Mouse (Mus musculus) gastrocnemius, postnatal 36 days (tissue): ENCODE measurements at regions not wholly inside any gene's neighbourhood (a gene's known extent, or its start where the extent isn't known, plus 50 kb on each side); places are given as distances from the start of the nearest gene placed in this dataset.
"Not testable (repeated sequence)": the region's sequence is repeated elsewhere in the genome, so short reads cannot be mapped to it uniquely, and the experiment has no call there.

Experiments
- DNase-seq, 2 experiments: peaks; one replicate each; pipeline ENCODE4 v3.0.0; 2022
- intact Hi-C: fragments of 180-260 bp; cut with DNase I; formaldehyde crosslinking; loops from one replicate; pipeline ENCODE4 v1.15.1; 2025

DNA sequence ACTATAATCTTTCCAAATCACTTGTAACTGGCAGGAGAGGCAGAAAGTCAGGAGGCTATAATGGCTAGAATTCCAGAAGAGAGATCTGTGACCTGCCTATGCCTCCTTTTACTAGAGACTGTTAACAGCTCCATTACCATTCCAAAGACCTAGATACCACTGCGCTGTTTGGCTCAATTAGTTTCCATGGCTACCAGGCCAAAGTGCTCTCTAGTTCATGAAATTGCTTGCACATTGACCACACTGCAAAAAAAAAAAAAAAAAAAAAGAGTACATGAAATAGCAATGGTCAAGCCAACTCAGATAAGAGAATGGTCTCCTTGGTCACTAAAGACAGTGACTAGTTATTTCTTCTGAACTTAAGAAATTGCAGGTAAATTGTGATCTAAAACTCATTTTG is 366.5 kb upstream of the Grid2 start:
- intact Hi-C loops = no loop called here
- no peak for DNase-seq

DNA sequence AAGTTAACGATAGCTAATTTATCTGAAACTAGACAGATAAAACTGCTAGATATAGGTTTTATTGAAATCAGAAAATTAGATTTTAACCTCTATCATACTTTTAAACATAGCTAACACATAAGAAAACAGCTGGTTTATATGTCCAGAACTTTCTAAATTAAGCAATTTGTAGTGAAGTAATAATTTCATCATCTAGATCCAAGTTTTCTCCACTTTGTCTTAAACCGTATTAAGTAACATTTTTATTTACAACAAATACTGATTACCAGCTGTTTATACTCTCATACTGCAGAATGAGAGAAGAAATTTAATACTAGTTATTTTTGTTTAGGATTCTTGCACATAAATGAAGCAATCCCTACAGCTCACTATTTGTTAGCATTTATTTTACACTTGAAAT is 342.9 kb upstream of the Grid2 start:
- DNase-seq = no peak
- intact Hi-C loops = no loop called here

DNA sequence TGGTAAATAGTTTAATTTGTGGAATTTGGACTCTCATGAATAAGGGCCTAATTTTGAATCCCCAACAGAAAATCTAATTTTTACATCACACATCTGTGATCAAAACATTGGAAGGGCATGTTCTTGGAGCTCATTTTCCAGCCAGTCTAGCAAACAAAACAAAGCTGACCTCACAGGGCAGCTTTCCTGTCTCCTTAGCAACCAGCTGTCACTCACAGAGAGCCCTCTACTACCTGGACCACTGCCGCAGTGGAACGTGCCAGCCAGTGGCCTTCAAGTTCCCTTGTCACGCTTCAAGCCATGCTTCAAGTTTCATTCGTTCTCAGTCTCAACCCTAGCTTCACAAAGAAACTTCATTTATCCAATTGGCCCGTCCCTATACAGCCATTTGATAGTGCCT is 338.6 kb upstream of the Grid2 start:
- DNase-seq, intact Hi-C loops: not testable (repeated sequence)

DNA sequence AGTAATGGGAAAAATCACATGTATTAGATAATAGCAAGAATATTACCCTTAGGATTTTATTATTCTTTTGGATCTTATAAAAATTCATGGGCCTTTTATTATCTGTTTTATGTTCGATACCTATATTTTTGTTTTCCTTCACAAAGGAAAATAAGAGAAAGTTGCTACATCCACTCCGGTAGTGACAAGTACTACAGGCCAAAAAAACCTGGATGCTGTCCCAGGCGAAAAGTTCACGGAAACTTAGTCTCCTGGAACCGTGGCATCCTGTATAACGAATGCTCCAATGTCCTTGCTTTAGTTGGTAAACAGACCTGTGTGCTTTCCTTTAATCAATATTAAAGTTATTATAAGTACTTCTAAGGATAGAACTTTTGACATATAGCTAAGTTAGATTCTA is 337.7 kb upstream of the Grid2 start:
- intact Hi-C loops = no loop called here
- DNase-seq = peak in 1 of 2 experiments; percentile 12

DNA sequence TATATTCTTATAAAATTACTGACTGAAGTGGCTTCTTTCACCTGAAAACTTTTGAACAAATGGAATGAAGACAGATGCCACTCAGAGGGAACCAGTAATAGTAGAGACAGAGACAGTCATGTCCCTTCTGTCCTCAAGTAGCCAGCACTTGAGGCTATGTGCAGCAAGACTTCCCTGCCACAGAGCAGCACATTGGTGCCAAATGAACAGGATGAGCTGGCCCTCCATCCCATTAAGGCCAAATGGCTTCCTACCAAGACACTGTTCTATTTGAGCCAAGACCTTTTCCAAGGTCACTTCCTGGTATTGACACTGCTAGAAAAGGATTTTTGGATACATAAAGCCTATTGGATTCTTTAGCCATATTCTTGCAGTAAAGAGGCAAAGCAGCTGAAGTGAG is 336.6 kb upstream of the Grid2 start:
- DNase-seq = no peak
- intact Hi-C loops = no loop called here
